Comparison of ENCODE assay signal across 8 mouse cellular contexts in genomic region chr17:10317981-10318551, GRCm38 (mm10). TPM values are rescaled to one million over a fixed set of nuclear protein-coding genes. Genes with fewer than 3 reads are reported as not detected.
DNase-seq lines count a peak whose midpoint lies in the region; ATAC-seq lines count a peak whose summit lies in the region.

No protein-coding gene starts in this region.

- H3K4me2 ChIP-seq in embryonic facial prominence, embryonic 12.5 days (replicated peaks) = peak overlapping the region; percentile 59
- peak overlapping the region; percentile 68 for H3K4me2 ChIP-seq in heart, embryonic 11.5 days
- peak overlapping the region; percentile 59 for H3K4me2 ChIP-seq in kidney, embryonic 15.5 days

- H3K36me3 ChIP-seq in embryonic facial prominence, embryonic 12.5 days = no peaks in the 10 kb centered on the region
- H3K36me3 ChIP-seq in heart, embryonic 11.5 days (ENCODE audit: control insufficient read depth, insufficient read depth, low read length) = no peaks in the 10 kb centered on the region
- no peaks in the 10 kb centered on the region for H3K36me3 ChIP-seq in kidney, embryonic 15.5 days

- peaks cover 9% of the 10 kb centered on the region for H3K4me1 ChIP-seq in embryonic facial prominence, embryonic 12.5 days
- peaks cover 7% of the 10 kb centered on the region for H3K4me1 ChIP-seq in heart, embryonic 11.5 days (ENCODE audit: control insufficient read depth, insufficient read depth, low read length)
- peaks cover 26% of the 10 kb centered on the region for H3K4me1 ChIP-seq in kidney, embryonic 15.5 days

- DNase-seq in CD4-positive helper T cell, adult 2 months (ENCODE audit: low read depth, low spot score) = peak; percentile 66
- peak; percentile 81 for DNase-seq in adrenal gland, adult 2 months
- peak; percentile 80 for DNase-seq in lung, postnatal 36 days
- peak; percentile 64 for DNase-seq in retina, postnatal 1 day
- peak; percentile 66 to 72 for DNase-seq in urinary bladder, postnatal 36 days (ENCODE audit: low spot score in 2 of 2)

- H3K27me3 ChIP-seq in embryonic facial prominence, embryonic 12.5 days = no peaks in the 10 kb centered on the region
- no peaks in the 10 kb centered on the region for H3K27me3 ChIP-seq in heart, embryonic 11.5 days (ENCODE audit: control insufficient read depth, insufficient read depth, low read length)
- H3K27me3 ChIP-seq in kidney, embryonic 15.5 days = no peaks in the 10 kb centered on the region

- under 1% methylated on average over 46 of the region's 46 CpGs for WGBS in embryonic facial prominence, embryonic 12.5 days
- WGBS in heart, embryonic 11.5 days (ENCODE audit: insufficient replicate concordance) = under 1% methylated on average over 46 of the region's 46 CpGs
- WGBS in kidney, embryonic 15.5 days = under 1% methylated on average over 46 of the region's 46 CpGs

- H3K9me3 ChIP-seq in embryonic facial prominence, embryonic 12.5 days = no peaks in the 10 kb centered on the region
- no peaks in the 10 kb centered on the region for H3K9me3 ChIP-seq in heart, embryonic 11.5 days (replicated peaks; ENCODE audit: control insufficient read depth, low read length)
- H3K9me3 ChIP-seq in kidney, embryonic 15.5 days (replicated peaks) = no peaks in the 10 kb centered on the region

- H3K27ac ChIP-seq in embryonic facial prominence, embryonic 12.5 days = peak overlapping the region; percentile 98
- H3K27ac ChIP-seq in heart, embryonic 11.5 days (ENCODE audit: low read depth, low read length) = peak overlapping the region; percentile 100
- H3K27ac ChIP-seq in kidney, embryonic 15.5 days = peak overlapping the region; percentile 100

- H3K9ac ChIP-seq in embryonic facial prominence, embryonic 12.5 days = peak overlapping the region; percentile 99
- H3K9ac ChIP-seq in heart, embryonic 11.5 days (ENCODE audit: low read depth, low read length) = peak overlapping the region; percentile 100
- H3K9ac ChIP-seq in kidney, embryonic 15.5 days = peak overlapping the region; percentile 94

- peak overlapping the region; percentile 86 for H3K4me3 ChIP-seq in embryonic facial prominence, embryonic 12.5 days
- H3K4me3 ChIP-seq in heart, embryonic 11.5 days (ENCODE audit: low read depth, low read length) = peak overlapping the region; percentile 96
- peak overlapping the region; percentile 95 for H3K4me3 ChIP-seq in kidney, embryonic 15.5 days (replicated peaks)

- no peak for ATAC-seq in embryonic facial prominence, embryonic 12.5 days (ENCODE audit: insufficient number of reproducible peaks, insufficient read depth, low FRiP score, low TSS enrichment)
- ATAC-seq in heart, embryonic 11.5 days (replicated peaks; ENCODE audit: insufficient number of reproducible peaks, low FRiP score, low TSS enrichment) = no peak
- peak; percentile 17; the same call in 1 of the 2 replicates for ATAC-seq in kidney, embryonic 15.5 days (replicated peaks; ENCODE audit: low FRiP score)

RNA-seq across cellular contexts. Expression of gene Qk, which starts 1.6 kb away (rescaled TPM):
- 100 to 1,000 TPM; 221 to 236 TPM for total RNA-seq in adrenal gland, adult 2 months (2021)
- polyA plus RNA-seq in adrenal gland, adult 2 months (2012; rRNA removed) = 61.6 and 97.6 TPM in 2 replicates
- polyA plus RNA-seq in embryonic facial prominence, embryonic 12.5 days (2016; fragmentation: Nextera tagmentation; extraction: Ambion mirVana) = 27.5 and 29.1 TPM in 2 replicates
- polyA plus RNA-seq in heart, embryonic 11.5 days (2014; fragmentation: Nextera tagmentation; extraction: Ambion mirVana) = 52.6 and 60.6 TPM in 2 replicates
- polyA plus RNA-seq in kidney, embryonic 15.5 days (2015; fragmentation: Nextera tagmentation; extraction: Ambion mirVana) = 23.2 and 25.6 TPM in 2 replicates
